Mouse (Mus musculus) cerebellum, adult 8-10 months (tissue): ENCODE measurements around the gene Akap9.
"Not testable (repeated sequence)": the region's sequence is repeated elsewhere in the genome, so short reads cannot be mapped to it uniquely, and the experiment has no call there.

Experiments used
- DNase-seq: peaks from one replicate; pipeline ENCODE4 v3.0.0; 2022

The Akap9 gene

GRCm38 (mm10) chr5:3970936-3971335, 43.1 kb downstream of the Akap9 start:
- no peak for DNase-seq

- no peak for DNase-seq
These were observed 45.9 kb downstream of the Akap9 start for GRCm38 (mm10) chr5:3973764-3974163.

GRCm38 (mm10) chr5:3974896-3975295, 47.0 kb downstream of the Akap9 start:
- DNase-seq = no peak

- no peak for DNase-seq
These were observed 48.3 kb downstream of the Akap9 start for GRCm38 (mm10) chr5:3976111-3976510.

GRCm38 (mm10) chr5:3977904-3978303, 50.0 kb downstream of the Akap9 start:
- DNase-seq = no peak

GRCm38 (mm10) chr5:3989608-3990007, 61.8 kb downstream of the Akap9 start:
- DNase-seq = no peak

- DNase-seq = no peak
These were observed 62.6 kb downstream of the Akap9 start for GRCm38 (mm10) chr5:3990499-3990898.

GRCm38 (mm10) chr5:4004531-4005469, 76.9 kb downstream of the Akap9 start:
- no peak for DNase-seq

GRCm38 (mm10) chr5:4006606-4007005, 78.8 kb downstream of the Akap9 start:
- DNase-seq = no peak

- no peak for DNase-seq
These were observed 80.4 kb downstream of the Akap9 start for GRCm38 (mm10) chr5:4008266-4008665.

- no peak for DNase-seq
These were observed 81.7 kb downstream of the Akap9 start for GRCm38 (mm10) chr5:4009540-4009939.

- DNase-seq = not testable (repeated sequence)
These were observed 89.8 kb downstream of the Akap9 start for GRCm38 (mm10) chr5:4017646-4018045.

GRCm38 (mm10) chr5:4019377-4019776, 91.5 kb downstream of the Akap9 start:
- DNase-seq = no peak

GRCm38 (mm10) chr5:4020018-4020417, 92.2 kb downstream of the Akap9 start:
- DNase-seq = no peak

GRCm38 (mm10) chr5:4023186-4023585, 95.3 kb downstream of the Akap9 start:
- DNase-seq = no peak

GRCm38 (mm10) chr5:4023742-4024681, 96.2 kb downstream of the Akap9 start:
- DNase-seq = peak; percentile 32

- DNase-seq = no peak
These were observed 96.9 kb downstream of the Akap9 start for GRCm38 (mm10) chr5:4024727-4025126.

GRCm38 (mm10) chr5:4026336-4026735, 98.5 kb downstream of the Akap9 start:
- DNase-seq = not testable (repeated sequence)

- no peak for DNase-seq
These were observed 100.8 kb downstream of the Akap9 start for GRCm38 (mm10) chr5:4028486-4029173.

- no peak for DNase-seq
These were observed 104.0 kb downstream of the Akap9 start for GRCm38 (mm10) chr5:4031846-4032245.

GRCm38 (mm10) chr5:4036686-4037085, 108.8 kb downstream of the Akap9 start:
- no peak for DNase-seq

GRCm38 (mm10) chr5:4039351-4039750, 111.5 kb downstream of the Akap9 start:
- no peak for DNase-seq

GRCm38 (mm10) chr5:4040372-4040771, 112.5 kb downstream of the Akap9 start:
- no peak for DNase-seq
